Mouse (Mus musculus): ENCODE data around the gene Usp31.

GRCm38 (mm10) chr7:121595496-121595895 is 111.6 kb downstream of the Usp31 start:
- no peak for TF ChIP-seq GATA1 (IDR thresholded peaks at IDR 0.05; ENCODE audit: low read length)
- TF ChIP-seq TAL1 (IDR thresholded peaks at IDR 0.05; ENCODE audit: low read length): no peak
